Mouse (Mus musculus): ENCODE measurements around the gene Rabep1.

Rabep1 gene

DNA sequence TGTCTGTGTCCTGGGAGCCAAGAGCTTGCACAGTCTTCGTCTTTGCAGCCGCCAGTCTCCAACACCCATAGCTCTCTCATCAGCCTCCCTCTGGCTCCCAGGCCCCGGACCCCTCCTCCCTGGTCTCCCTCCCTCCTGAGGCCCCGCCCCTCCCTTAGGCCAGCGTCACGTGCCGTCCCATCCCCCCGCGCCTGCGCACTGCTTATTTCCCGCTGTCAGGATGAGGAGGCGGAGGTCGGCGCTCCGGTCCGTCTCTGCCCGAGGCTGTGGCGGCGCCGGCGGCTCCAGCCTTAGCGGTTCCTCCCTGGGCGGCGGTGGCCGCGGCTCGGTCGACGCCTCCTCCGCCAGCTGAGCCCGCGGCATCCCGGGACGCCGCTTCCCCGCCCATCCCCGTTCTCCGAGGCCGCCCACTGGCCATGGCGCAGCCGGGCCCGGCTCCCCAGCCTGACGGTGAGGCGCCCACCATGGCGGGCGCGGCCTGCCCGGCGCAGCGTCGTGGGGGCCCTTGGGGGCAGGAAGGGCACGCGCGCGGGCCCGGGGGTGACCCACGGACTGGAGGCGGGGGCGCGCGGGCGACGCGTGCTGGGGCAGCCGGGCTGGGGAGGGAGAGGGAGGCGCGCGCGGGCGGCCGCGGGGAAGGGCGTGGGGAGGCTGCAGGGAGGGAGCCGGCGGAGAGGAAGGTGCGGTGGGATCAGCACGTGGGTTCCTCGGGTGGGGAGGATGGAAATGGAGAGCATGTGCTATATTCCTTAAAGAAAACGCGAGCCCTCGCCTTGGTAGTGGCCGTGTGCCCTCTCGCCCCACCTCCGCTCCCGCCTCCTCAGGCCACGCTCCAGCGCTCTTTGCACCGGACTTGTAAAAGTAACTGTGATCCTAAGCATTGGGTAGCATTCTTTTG lies at the start of gene Rabep1:
Gene Rabep1, plus strand, starts transcription at position 220 of the 898 bp plus-strand sequence.
- DNase-seq = peak; percentile 99

DNA sequence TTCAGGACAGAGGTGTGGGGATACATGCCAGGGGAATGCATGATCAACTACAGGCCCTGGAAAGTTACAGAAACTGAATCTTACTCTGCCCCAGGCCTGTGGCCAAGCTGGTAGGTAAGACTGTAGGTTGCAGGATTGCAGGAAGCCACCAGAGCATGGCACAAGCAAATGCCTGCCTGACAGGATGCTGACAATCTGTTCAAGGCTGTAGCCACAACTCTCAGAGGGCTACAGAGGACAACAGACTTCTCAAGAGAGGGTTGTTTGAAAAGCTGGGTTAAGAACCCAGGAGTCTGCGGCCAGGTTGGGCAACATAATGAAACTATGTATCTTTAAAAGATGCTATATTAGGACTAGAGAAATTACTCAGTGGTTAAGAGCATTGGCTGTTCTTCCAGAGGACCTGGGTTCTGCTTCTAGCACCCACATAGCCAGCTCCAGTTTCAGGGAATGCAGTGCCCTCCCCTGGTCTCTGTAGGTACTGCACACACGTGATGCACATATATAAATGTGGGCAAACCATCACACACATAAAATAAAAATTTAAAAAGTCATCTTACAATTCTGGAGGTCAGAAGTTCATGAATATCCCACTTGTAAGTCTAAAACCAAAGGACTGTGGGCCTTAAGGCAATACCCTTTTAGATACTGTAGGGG lies 42.2 kb upstream of the Rabep1 start:
- DNase-seq = no peak

DNA sequence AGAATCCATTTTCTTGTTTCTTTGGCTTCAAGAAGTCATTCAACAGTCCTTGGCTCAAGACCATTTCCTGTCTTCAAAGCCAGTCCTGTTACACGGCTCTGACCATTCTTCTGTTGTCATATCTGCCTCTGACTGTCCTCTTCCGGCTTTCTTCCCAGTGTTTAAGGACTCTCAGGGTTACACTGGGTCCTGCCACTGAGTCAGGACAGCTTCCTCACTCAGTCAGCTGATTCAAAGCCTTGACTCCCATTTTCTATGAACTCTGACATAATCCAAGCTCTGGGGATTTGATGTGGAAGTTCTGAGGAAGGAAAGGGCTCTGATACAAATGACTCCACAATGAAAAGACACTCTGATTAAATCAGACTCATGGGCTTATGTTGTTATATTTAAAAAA lies 41.7 kb upstream of the Rabep1 start:
- DNase-seq = no peak

DNA sequence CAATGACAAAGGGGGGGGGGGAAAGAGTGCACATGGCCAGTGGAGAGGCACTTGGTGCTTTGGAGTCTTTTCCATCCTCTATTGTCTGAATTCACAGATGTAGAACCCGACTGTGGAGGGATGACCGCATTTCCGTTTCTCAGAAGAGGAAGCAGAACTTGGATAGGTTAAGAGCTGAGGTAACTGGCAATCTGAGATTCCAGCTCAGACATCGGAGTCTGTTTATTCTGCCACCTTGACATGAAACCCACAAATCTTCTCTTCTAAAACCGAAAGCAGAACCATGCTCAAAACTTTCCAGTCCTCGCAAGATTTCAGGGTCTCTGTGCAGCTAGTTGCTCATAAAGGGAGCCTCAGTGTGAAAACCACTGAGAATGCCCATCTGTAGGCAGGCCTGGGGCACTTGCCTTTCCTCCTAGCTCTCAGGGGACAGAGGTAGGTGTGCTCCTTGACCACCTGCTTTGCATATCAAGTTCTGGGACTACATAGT lies 40.8 kb upstream of the Rabep1 start:
- DNase-seq = no peak

DNA sequence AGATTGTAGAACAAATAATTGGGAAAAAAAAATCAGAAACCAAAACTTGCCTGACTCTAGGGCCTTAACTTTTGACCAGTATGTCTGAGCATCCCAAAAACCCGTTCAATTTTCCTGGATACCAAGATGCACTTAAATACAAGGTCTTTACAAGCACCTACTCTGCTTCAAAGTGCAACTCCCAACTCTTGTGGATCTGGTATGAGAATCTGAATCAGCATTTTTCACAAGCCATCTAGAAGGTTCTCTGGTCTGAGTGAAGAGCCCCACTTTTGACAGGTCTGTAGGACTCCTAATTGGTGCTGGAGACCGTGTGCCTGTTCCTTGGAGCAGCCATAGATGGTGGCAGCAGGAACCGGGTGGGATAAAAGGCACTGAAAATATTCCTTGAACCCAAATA lies 40.2 kb upstream of the Rabep1 start:
- DNase-seq = no peak

DNA sequence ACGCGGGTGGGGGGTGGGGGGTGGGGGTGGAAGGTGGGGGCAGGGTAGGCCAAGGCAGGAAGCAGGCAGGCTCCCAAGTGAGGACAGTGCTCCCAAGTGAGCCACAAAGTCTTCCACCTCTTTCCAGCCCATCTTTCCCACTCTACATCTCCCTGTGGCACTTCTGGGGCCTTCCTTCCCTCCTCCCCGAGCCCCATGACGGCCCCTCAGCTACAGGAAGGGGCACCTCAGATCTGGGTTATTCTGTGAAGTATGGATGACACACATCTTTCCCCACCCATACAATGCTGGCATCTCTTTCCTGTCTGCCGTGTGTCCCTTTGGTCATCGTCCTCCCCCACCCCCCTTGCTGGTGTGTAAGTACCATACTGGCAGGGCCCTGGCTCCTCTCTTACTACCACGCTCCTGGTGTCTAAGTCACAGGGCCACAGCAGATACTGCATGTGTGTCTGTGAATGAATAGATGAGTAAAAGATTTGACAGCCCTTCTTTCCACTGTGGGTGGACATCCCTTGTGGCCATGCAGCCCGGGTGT lies 38.9 kb upstream of the Rabep1 start:
- DNase-seq = no peak

DNA sequence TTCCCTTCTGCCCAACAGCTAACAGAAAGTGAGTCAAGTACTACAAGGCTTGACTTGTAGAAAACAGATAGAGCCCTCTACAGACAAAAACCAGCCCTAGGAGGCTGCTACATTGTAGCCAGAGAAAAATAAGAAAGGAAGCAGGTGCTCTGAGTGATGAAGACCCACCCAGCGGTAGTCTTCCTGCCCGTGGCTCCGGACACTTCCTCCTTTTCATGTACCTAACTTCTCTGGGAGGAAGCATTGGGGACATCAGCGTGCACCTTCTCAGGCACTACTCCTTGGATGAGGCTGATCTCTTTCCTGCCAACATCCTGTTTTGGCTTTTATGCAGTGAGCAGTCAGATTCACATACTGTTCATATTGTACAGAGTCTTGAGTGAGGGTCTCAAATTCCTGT lies 37.9 kb upstream of the Rabep1 start:
- DNase-seq = no peak

DNA sequence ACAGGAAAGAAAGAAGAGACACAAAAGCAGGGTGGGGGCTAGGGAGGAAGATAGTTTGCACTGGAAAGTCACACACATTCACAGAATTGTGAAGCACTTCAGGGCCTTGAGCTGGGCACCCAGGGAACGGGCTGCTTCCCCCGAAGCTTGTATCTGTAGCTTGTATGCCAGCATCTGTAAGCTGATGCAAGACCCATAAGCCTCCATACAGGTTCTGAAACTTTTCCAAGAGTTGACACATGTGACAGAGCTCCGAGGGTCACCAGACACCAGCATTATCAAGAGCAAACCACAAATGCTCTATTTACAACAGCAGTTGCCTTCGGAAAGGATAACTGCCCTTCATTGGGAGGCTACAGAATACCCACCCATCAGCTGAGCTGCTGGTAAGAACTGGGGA lies 36.9 kb upstream of the Rabep1 start:
- no peak for DNase-seq

DNA sequence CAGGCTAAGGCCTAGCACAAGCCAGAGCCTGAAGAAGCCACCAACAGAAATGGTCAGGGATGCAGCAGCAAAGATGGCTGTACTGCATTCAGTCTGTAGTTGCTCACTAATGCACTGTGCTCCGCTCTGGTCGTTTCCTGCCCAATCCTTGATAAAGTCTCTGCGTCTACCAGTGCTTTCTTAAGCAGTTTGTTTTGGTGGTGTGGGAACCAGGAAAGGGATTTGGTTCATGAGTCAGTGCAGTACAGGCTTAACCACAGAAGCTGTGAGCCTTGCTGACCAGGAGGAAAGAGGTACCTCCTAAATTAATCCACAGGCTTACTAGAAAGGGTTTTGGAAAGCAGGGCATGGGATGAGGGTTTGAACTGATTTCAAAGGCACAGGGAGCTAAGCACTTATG lies 36.5 kb upstream of the Rabep1 start:
- DNase-seq = no peak

DNA sequence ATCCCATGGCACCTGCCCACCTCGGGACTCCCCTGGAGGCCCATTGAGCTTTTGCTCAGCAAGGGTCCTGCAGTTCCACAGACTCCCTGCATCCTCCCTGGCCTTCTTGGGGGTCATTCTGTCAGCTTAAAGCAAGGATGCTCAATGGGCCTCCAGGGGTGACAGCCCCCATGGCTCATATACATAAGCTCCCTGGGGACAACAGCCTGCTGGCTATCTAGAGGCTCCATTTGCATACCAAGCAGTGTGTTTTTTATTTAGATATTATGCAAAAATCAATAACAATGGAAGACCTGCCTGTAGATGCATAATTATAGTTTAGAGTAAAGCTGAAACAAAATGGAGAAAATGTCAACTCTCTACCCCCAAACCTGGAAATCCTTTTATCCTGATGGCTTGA lies 35.6 kb upstream of the Rabep1 start:
- DNase-seq = no peak

DNA sequence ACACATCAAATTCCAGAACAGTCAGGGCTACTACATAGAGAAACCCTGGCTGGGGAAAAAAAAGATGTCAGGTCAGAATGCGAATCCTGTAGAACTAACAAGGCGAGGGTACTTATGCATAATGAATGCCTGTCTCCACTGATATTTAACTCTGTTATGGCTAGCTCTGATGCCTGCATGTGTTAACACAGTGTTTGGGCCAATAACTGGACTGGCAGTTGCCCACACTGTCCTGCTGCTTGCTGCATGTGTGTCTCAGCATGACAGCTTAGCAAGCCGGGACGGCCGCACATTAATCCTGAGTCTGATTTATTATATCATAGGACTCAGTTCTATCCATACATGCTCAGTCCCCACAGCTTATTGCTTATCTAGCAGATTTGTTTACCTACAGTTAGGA lies 33.5 kb upstream of the Rabep1 start:
- DNase-seq = no peak

DNA sequence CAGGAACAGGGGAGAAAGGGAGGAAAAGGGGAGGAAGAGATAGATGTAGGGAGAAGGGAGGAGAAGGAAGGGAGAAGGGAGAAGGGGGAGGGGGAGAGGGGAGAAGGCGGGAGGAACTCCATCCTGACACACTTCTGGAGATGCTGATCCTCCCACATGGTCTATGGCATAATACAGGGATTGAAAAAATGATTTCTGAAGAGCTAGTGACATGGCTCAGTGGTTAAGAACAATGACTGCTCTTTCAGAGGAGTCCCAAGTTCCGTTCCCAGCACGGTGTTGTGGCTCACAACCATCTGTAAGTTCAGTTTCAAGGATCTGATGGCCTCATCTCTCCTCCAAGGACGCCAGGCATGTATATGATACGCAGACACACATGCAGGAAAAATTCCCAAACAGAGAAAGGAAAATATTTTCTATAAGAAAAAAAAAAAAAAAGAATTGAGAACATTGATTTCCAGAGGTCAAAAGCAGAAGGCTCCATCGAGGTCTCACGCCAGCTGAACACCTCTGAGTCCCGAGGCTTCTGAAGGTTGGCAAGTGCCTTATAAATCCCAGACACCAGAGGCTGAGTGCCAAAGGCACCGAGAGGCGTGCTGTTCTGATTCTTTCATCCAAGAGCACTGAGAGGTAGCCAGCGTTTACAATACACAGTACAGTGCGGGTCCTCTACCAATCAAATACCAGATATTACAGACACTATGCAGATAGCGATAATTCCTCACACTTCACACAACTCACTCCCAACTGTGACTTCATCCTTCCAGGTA lies 32.9 kb upstream of the Rabep1 start:
- DNase-seq = no peak

DNA sequence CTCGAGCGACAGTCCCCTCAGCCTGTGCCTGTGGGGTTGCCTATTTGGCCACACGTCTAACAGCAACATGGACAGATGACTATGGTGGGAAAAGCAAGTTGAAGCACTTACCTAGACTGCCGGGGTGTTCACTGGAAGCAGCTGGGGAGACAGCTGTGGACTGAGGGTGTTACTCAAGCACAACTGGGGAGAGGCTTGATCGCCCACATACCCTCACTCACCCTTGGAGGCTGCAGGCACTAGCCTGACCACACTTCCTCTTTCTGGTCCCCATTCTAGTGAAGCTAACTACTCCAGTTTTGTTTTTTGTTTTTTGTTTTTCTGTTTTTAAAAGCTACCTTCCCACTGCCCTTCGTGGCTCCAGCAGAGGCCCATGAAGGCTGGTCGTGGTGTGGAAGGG lies 32.2 kb upstream of the Rabep1 start, which contains the start of gene Scimp:
Gene Scimp, minus strand, starts transcription at position 222 of the 400 bp plus-strand sequence.
- DNase-seq = no peak

DNA sequence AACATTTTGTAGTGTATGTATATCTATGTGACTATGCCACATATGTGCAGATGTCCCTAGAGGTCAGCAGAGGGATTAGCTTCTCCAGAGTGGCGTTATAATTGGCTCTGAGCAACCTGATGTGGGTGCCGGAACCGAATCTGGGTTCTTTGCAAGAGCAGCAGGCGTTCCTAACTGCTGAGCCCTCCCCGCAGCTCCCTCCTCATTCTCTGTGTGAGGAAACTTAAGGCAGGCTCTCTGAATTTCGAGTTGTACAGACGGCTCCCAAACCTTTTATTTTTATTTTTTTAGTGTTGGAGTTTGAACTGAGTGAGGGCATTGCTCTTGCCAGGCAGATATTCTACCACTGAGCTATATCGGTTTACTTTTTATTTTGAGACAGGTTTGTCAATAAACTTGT lies 29.5 kb upstream of the Rabep1 start:
- no peak for DNase-seq

DNA sequence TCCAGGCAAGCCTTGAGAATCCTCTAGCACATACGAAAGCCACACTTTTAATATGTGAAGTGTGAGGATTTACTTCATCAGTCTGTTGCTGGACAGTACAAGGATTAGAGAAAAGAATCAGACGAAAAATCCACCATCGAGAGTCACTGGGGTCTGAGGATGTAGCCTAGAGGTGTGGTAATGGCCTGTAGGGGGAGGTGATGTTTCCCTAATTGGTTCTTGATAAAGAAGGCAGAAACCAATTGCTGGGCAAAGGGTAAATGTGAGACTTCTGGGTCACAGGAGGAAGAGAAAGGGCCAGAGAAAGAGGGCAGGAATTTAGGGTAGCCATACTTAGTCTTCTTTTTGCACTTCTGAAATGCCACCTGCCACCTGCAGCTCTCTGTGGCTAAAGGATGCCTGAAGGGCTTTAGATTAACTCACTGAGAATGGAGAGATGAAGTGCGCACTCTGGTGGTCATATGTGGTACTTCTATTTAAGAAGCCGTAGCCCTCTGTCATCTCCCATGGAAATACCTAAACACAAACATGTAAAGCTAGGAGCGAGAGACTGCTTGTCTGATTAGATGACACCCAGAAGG lies 29.0 kb upstream of the Rabep1 start:
- DNase-seq = peak; percentile 67

DNA sequence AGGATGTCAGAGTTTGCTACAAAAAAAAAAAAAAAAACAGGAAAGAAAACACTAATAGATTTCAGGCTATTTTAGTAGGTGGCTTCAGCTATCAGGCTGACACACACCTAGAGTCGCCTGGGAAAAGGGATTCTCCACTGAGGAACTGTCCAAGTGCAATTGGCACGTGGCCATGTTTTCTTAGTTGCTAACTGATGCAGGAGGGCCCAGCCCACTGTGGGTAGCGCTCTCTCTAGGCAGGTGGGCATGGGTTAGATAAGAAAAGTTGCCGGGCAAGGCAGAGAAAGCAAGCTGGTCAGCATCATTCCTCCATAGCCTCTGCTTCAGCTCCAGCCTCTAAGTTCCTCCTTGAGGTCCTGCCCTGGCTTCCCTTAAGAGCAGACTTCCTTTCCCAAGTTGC lies 27.8 kb upstream of the Rabep1 start:
- DNase-seq = peak; percentile 30

DNA sequence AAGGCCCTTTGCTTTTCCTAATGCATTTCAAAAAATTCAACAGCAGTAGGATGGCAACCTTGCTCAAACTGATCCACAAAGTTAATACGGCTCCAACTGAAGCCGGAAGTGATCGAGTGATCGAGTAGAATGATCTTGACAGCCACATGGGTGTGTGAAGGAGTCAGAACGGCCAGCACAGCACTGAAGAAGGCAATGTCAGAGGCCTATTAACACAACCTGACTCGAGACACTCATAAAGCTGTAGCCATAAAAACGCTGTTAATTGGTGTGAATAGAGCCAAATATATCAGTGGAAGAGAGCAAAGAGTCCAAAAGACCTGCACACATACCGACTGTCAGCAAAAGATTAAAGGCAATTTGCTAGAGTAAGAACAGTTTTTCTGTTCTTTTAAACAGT lies 24.5 kb upstream of the Rabep1 start:
- DNase-seq = no peak

DNA sequence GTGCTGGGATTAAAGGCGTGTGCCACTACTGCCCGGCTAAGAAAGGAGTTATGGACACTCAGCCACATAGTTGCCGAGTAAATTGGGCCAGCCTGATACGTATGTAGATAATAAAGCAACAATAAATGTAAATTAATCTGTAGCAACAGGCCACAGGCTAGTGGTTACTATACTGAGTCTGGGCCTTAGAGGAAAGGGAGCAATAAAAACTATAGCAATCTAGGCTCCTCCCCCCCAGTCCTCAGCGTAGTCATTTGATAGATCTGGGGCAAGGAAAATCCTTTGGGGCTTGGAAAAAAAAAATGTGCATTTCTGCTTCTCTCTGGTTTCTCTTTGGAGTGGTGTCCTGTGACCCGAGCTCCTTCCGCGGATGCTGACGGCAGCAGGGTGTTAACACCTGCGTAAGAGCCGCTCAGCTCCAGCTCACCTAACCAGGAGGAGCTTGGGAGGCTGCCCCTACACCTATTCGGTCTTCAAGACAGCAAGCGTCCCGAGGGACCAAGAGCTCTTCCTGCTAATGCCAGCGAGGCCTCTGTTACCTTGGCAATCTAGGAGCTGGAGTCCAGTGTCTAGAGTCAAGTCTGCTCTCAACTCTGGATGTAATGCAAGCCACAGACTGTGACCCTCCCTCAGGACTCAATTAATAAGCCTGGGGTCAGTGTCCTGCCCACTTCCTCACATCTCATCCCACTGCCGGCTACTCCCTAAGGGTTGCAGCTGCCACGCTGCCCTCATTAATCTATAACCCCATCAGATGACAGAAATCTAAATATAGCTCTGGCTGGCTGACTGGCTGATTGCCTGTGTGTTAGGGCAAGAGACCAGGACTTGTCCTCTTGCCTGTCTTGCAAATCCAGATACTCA lies 22.6 kb upstream of the Rabep1 start:
- peak; percentile 65 for DNase-seq

DNA sequence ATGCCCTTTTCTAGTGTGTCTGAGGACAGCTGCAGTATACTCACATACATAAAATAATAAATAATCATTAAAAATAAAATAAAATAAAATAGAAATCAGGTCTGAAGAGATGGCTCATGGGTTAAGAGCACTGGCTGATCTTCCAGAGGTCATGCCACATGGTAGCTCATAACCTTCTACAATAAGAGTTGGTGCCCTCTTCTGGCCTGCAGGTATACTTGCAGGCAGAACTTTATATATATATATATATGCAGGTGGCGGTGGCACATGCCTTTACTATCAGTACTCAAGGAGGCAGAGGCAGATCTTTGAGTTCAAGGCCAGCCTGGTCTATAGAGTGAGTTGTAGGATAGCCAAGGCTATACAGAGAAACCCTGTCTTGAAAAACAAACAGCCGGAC lies 18.4 kb upstream of the Rabep1 start:
- DNase-seq = no peak

DNA sequence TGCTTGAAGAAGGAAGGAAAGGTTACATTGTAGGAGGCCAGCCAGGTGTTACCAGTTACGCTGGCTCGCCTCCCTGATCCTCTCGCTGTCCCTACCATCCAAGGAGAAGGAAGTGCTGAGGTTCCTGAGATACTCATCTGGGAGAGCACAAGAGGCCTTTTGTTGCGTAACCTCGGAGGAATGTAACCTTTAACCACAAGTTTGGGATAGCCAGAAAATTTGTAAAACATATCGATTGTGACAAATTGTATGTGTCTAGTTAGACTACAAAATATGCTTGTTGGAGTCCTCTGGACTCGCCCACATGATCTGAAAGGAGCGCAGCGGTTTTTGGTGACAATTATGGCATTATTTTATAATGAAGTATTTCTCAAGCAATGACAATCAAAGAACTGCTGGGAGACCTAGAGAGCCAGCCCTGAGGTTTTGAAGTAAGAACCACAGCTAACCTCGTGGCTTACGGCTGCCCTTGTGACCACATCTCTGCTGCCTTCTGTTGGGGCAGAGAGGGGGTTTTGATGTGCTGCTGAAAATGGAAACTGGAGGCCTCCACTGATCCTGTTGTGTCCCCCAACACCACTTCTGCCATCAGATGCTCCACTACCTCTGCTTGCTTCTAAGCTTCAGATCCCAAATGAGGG lies 15.5 kb upstream of the Rabep1 start:
- DNase-seq = no peak

DNA sequence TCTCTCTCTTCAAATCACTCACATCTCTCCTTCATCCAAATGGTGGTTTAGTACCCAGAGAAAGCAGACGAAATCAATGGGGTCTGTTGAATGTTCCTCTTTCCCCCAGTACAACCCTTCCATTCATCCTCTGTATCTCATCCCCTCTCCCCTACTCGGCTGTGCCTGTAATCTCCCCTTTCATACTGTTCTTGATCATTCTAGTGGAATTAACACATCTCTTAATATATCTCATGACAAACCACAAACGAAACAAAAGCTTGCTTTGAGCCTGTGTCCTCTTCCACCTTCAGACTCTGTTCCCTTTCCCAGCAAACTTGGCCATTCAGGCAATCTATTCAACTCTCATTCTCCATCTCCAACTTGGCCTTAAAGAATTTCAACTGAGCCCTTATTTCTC lies 13.4 kb upstream of the Rabep1 start:
- DNase-seq = no peak
